Mouse (Mus musculus): Measurements from ENCODE around the gene Gm7075.
A peak's percentile ranks its signal among the peaks of the same experiment; 100 is the strongest.
"Not testable (repeated sequence)": the region's sequence is repeated elsewhere in the genome, so short reads cannot be mapped to it uniquely, and the experiment has no call there.

Gm7075 gene

GRCm38 (mm10) chr10:63421739-63422735 lies at the start of gene Gm7075:
Gm7075 (minus strand) TSS chr10:63421789.
- DNase-seq (ENCODE audit: low spot score) = peak; percentile 56

- DNase-seq (ENCODE audit: low spot score) = no peak
Observed at GRCm38 (mm10) chr10:63460935-63461334, 39.3 kb upstream of the Gm7075 start.

- no peak for DNase-seq (ENCODE audit: low spot score)
Observed at GRCm38 (mm10) chr10:63457292-63458128, 35.9 kb upstream of the Gm7075 start.

- no peak for DNase-seq (ENCODE audit: low spot score)
Observed at GRCm38 (mm10) chr10:63455110-63455878, 33.7 kb upstream of the Gm7075 start.

GRCm38 (mm10) chr10:63453926-63454325 lies 32.3 kb upstream of the Gm7075 start:
- DNase-seq (ENCODE audit: low spot score) = no peak

GRCm38 (mm10) chr10:63444602-63445387 lies 23.2 kb upstream of the Gm7075 start:
- not testable (repeated sequence) for DNase-seq (ENCODE audit: low spot score)

GRCm38 (mm10) chr10:63439694-63440228 lies 18.2 kb upstream of the Gm7075 start:
- no peak for DNase-seq (ENCODE audit: low spot score)

- DNase-seq (ENCODE audit: low spot score) = no peak
Observed at GRCm38 (mm10) chr10:63438736-63439262, 17.2 kb upstream of the Gm7075 start.

GRCm38 (mm10) chr10:63432887-63433286 lies 11.3 kb upstream of the Gm7075 start:
- no peak for DNase-seq (ENCODE audit: low spot score)

GRCm38 (mm10) chr10:63432099-63432498 lies 10.5 kb upstream of the Gm7075 start:
- no peak for DNase-seq (ENCODE audit: low spot score)

- no peak for DNase-seq (ENCODE audit: low spot score)
Observed at GRCm38 (mm10) chr10:63431221-63431736, 9.7 kb upstream of the Gm7075 start.

- peak; percentile 85 for DNase-seq (ENCODE audit: low spot score)
Observed at GRCm38 (mm10) chr10:63429785-63430305, 8.3 kb upstream of the Gm7075 start, which contains the start of gene Ctnna3. Ctnna3 (plus strand) TSS chr10:63430098.

GRCm38 (mm10) chr10:63429380-63429779 lies 7.8 kb upstream of the Gm7075 start:
- peak; percentile 100 for DNase-seq (ENCODE audit: low spot score)

- no peak for DNase-seq (ENCODE audit: low spot score)
Observed at GRCm38 (mm10) chr10:63429023-63429340, 7.4 kb upstream of the Gm7075 start.

GRCm38 (mm10) chr10:63428243-63429022 lies 6.8 kb upstream of the Gm7075 start:
- DNase-seq (ENCODE audit: low spot score) = peak; percentile 37

- no peak for DNase-seq (ENCODE audit: low spot score)
Observed at GRCm38 (mm10) chr10:63427146-63427545, 5.6 kb upstream of the Gm7075 start.

- peak; percentile 25 for DNase-seq (ENCODE audit: low spot score)
Observed at GRCm38 (mm10) chr10:63424475-63424814, 2.9 kb upstream of the Gm7075 start.

- no peak for DNase-seq (ENCODE audit: low spot score)
Observed at GRCm38 (mm10) chr10:63423591-63424474, 2.2 kb upstream of the Gm7075 start.

GRCm38 (mm10) chr10:63422736-63422992 lies 1.1 kb upstream of the Gm7075 start:
- no peak for DNase-seq (ENCODE audit: low spot score)
